Mouse (Mus musculus) stomach, postnatal 0 days (tissue): Measurements from ENCODE around the gene Nprl2.

ENCODE experiments used
- CTCF ChIP-seq: IDR thresholded peaks from 2 replicates; pipeline ENCODE4 v1.5.1; 2016; ENCODE audit warnings: antibody characterized with exemption, low read depth, mild to moderate bottlenecking, moderate library complexity
- EP300 ChIP-seq: optimal IDR thresholded peaks from 2 replicates; pipeline ENCODE3; 2016; ENCODE audit warnings: antibody characterized with exemption

GRCm38 (mm10) chr9:107510384-107511100 is 31.5 kb upstream of the Nprl2 start:
- no peak for TF ChIP-seq CTCF
- no peak for TF ChIP-seq EP300
